Mouse (Mus musculus) liver, postnatal 0 days (tissue): ENCODE measurements around the gene Rps21.

ENCODE experiments used
- CTCF ChIP-seq: sonication (generic); IDR thresholded peaks from 2 replicates; pipeline ENCODE4 v1.5.1; 2016; ENCODE audit warnings: antibody characterized with exemption, low read depth
- EP300 ChIP-seq: IDR thresholded peaks from 2 replicates; pipeline ENCODE4 v1.6.1; 2016; ENCODE audit warnings: antibody characterized with exemption, low read depth, mild to moderate bottlenecking

DNA sequence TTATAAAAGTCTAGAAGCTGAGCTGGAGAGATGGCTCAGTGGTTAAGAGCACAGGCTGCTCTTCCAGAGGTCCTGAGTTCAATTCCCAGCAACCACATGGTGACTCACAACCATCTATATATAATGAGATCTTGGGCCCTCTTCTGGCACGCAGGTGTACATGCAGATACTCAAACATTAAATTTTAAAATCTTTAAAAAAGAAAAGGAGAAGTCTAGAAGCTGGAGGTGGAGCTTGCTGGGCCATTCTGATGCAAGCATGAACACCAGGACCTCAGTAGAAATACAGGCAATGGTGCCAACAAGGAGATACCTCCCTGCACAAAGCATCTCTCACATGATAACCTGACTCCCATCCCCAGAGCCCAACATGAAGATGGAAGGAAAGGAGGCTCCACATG, 48.2 kb upstream of the Rps21 start:
- TF ChIP-seq CTCF = no peak
- no peak for TF ChIP-seq EP300
